Mouse (Mus musculus): ENCODE results near the gene Acsl4. TPM values are rescaled to one million over a fixed set of nuclear protein-coding genes. Genes with fewer than 3 reads are reported as not detected.

Gene Acsl4
- 18.4 TPM in 2 replicates for polyA plus RNA-seq (2015; fragmentation: Nextera tagmentation; extraction: Ambion mirVana)

DNA sequence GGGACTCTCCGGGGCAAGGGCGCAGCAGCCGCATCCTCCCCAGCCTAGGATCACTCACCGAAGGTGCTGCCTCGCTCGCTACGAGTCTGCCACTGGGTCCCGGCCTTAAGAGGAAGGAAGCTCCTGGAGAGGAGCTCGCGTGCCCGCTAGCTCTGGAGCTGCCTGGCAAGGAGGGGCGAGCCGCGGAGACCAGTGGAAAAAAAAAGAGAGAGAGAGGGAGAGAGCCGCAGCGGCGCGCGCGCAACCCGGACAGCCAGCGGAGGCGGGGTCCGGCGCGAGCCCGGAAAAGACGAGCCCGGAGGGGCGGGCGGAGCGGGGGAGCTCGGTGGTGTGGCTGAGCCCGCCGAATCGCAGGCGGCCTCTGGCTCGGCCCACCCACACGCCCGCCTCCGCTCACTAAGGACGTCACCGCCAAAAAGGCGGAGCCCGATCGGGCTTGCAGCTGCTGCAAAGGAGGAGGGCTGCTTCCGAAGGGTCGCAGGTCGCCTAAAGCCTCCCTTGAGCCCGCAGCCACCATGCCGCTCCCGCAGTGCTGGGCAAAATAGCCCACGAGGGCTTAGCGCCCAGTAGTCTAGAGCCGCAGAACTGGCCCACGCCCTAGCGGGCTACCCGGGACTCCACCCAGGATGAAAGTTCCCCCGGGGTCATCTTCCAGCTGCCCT, at the start of gene Acsl4:
TSS of gene Acsl4 (minus strand) at position 289 of the 662 bp plus-strand sequence.
- Histone ChIP-seq H3K9me3 (no peaks in the 10 kb centered on the region), H3K4me3 (peak within 1 kb of the TSS; percentile 55), H3K4me2 (peak within 1 kb of the TSS; percentile 55), H3K27ac (peak within 1 kb of the TSS; percentile 89), H3K9ac (peak within 1 kb of the TSS; percentile 79), H3K4me1 (replicated peaks) (peaks cover 8% of the 10 kb centered on the region), H3K27me3 (peaks cover 13% of the 10 kb centered on the region; the same call in 1 of the 2 replicates), H3K36me3 (no peaks in the 10 kb centered on the region)
- peak; percentile 99 for ATAC-seq (ENCODE audit: low FRiP score)
- WGBS, result 17% methylated on average over 45 of the region's 59 CpGs

DNA sequence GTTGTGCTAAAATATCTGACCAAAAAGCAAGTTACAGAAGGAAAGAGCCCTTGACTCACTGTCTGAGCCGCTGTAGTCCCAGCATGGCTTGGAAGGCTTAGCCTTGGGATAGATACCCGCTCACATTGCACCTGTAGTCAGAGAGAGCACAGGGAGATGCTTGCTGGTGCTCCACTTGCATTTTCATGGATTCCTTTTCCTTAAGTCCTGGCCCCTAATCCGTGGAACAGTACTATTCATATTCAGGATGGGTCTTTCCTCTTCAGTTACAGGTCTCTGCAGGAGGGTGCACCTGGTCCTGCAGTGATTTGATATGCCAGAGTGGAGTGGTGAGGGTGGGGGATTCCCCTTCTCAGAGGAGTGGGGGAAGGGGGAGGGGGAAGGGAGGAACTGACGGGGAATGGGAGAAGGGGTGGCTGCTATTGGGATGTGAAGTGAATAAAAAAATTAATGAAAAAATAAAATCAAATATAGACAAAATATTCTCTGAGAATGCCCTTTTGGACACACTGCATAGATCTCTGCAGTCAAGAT, 47.7 kb upstream of the Acsl4 start:
- Histone ChIP-seq H3K4me1 (replicated peaks) (no peaks in the 10 kb centered on the region), H3K4me3 (no peak overlapping the region), H3K36me3 (no peaks in the 10 kb centered on the region), H3K27me3 (peaks cover 7% of the 10 kb centered on the region; the same call in 1 of the 2 replicates), H3K4me2 (no peak overlapping the region), H3K27ac (no peak overlapping the region), H3K9me3 (no peaks in the 10 kb centered on the region), H3K9ac (no peak overlapping the region)
- 40% methylated on average over 4 of the region's 4 CpGs for WGBS
- ATAC-seq (ENCODE audit: low FRiP score), result no peak

DNA sequence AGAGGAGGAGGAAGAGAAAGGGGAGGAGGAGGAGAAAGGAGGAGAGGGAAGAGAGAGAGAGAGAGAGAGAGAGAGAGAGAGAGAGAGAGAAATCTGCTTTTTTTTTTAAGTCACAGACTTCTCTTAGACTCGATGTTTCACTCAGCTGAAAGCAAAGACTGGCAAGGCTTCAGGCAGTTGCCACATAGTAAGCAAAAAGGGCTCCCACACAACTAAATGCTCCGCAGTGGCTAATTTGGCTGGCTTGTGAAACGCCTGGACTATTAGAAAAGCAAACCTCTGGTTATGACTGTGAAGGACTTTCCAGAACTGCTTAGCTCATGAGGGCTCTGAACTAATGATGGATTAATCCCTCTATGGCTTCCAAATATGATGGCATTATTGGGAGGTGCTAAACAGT, 42.5 kb upstream of the Acsl4 start:
- Histone ChIP-seq H3K4me1 (replicated peaks) (no peaks in the 10 kb centered on the region), H3K9ac (no peak overlapping the region), H3K36me3 (no peaks in the 10 kb centered on the region), H3K4me2 (no peak overlapping the region), H3K4me3 (no peak overlapping the region), H3K27ac (no peak overlapping the region), H3K27me3 (0 out of 2 replicates have a peak, but pooled peaks cover 9% of the 10 kb centered on the region), H3K9me3 (no peaks in the 10 kb centered on the region)
- 73% methylated on average over 3 of the region's 3 CpGs for WGBS
- ATAC-seq (ENCODE audit: low FRiP score), result no peak

DNA sequence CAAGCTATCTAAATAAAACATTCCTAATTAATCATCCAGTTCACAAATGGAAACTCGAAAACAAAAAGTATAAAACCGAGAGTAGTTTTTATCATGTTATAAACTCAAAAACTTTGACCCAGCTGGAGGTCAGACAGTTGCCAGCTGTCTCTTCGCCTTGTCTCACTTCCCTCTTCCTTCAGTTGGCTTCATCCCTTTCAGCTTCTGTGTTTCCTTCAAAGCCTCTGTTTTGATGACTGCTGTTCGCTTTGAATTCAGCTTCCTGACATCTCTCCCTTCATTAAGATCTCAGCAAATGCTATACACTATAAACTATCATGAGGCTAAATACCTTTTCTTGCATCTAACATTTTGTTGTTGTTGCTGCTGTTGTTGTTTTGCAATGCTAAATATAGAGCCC, 36.8 kb upstream of the Acsl4 start:
- H3K4me2 ChIP-seq, result no peak overlapping the region
- peaks cover 4% of the 10 kb centered on the region; the same call in 1 of the 2 replicates for H3K27me3 ChIP-seq
- 59% methylated on average over 4 of the region's 4 CpGs for WGBS
- H3K36me3 ChIP-seq, result no peaks in the 10 kb centered on the region
- no peak overlapping the region for H3K9ac ChIP-seq
- H3K9me3 ChIP-seq, result no peaks in the 10 kb centered on the region
- ATAC-seq (ENCODE audit: low FRiP score), result no peak
- H3K4me3 ChIP-seq, result no peak overlapping the region
- no peaks in the 10 kb centered on the region for H3K4me1 ChIP-seq (replicated peaks)
- no peak overlapping the region for H3K27ac ChIP-seq

DNA sequence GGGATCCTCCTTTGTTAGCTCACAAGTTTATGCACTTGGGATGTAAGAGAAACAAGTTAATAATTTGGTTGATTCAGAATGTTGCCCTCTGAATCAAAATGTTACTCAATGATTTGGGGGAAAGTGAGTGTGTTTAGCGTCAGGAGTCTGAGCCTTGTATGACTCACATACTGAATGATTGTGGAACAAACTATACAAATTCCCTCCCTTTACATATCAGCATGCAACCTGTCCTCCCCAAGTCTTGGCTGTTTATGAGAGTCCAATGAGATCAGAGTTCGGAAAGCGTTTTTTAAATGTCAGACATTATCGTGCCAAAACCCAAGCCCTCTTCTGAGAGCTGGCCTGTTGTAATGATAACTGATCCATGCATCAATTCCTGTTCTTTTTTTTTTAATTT, 36.3 kb upstream of the Acsl4 start:
- ATAC-seq (ENCODE audit: low FRiP score), result no peak
- Histone ChIP-seq H3K9me3 (no peaks in the 10 kb centered on the region), H3K9ac (no peak overlapping the region), H3K4me1 (replicated peaks) (no peaks in the 10 kb centered on the region), H3K4me3 (no peak overlapping the region), H3K27me3 (peaks cover 4% of the 10 kb centered on the region; the same call in 1 of the 2 replicates), H3K4me2 (no peak overlapping the region), H3K27ac (no peak overlapping the region), H3K36me3 (no peaks in the 10 kb centered on the region)
- 86% methylated on average over 4 of the region's 4 CpGs for WGBS

DNA sequence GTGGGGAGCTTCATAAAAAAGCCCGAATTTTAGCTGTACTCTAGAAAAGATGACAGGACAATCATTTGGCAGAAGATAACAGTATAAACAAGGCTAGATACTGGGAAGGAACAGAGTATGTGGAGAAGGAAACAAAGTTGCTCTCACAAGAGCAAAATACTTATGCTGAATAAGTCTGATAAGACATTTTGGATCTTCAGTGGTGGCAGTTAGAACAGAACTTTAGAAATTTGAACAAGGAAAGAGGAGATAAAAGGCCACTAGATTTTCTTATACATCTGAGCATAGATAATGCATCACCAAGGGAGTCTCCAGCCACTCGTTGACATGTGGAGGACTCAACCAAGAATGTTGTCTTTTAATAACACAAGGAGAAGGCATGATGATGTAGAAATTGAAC, 23.5 kb upstream of the Acsl4 start:
- ATAC-seq (ENCODE audit: low FRiP score), result no peak
- peaks cover 7% of the 10 kb centered on the region; the same call in 1 of the 2 replicates for H3K27me3 ChIP-seq
- no peak overlapping the region for H3K4me3 ChIP-seq
- H3K9me3 ChIP-seq, result no peaks in the 10 kb centered on the region
- WGBS, result 75% methylated on average over 2 of the region's 2 CpGs
- H3K4me2 ChIP-seq, result no peak overlapping the region
- no peaks in the 10 kb centered on the region for H3K36me3 ChIP-seq
- H3K4me1 ChIP-seq (replicated peaks), result no peaks in the 10 kb centered on the region
- no peak overlapping the region for H3K9ac ChIP-seq
- no peak overlapping the region for H3K27ac ChIP-seq

DNA sequence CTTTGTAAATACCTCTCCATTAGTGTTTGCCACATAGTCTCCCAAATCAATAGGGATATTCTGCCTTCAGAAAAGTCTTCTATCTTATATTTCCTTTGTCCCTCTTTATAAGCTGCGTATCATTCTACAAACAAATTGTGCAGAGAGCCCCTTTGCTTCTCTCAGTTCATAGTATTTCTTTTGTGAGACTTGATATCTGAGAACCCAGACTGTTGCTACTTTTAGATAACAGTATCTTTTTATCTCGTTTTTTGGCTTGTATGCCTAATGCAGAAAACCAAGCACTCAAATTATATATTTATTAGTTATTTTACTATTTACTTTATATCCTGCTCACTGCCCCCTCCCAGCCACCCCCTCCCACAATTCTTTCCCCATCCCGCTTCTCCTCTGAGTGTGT, 19.7 kb upstream of the Acsl4 start:
- Histone ChIP-seq H3K9me3 (no peaks in the 10 kb centered on the region), H3K36me3 (no peaks in the 10 kb centered on the region), H3K27me3 (peaks cover 11% of the 10 kb centered on the region; the same call in 1 of the 2 replicates), H3K4me1 (replicated peaks) (no peaks in the 10 kb centered on the region), H3K4me3 (no peak overlapping the region), H3K4me2 (no peak overlapping the region), H3K27ac (no peak overlapping the region), H3K9ac (no peak overlapping the region)
- 88% methylated on average over 3 of the region's 3 CpGs for WGBS
- ATAC-seq (ENCODE audit: low FRiP score), result no peak

DNA sequence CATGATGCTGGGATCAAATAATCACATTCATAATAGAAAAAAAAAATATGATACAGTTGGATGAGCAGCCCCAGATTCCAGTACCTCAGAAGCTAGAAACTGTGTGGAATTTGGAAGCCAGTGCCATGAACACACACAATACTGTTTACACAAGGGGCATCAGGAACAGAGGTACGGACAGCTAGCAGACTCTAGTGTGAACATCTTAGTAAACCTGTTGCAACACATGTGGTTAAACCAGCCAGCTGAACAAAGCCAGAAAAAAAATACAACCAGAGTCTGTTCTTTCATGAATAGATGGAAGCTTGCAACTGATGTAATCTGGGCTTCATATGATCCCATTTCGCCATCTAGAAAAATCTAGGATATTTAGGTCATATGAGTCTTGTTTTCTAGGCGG, 19.0 kb upstream of the Acsl4 start:
- H3K36me3 ChIP-seq, result no peaks in the 10 kb centered on the region
- 93% methylated on average over 3 of the region's 3 CpGs for WGBS
- no peak overlapping the region for H3K27ac ChIP-seq
- no peaks in the 10 kb centered on the region for H3K4me1 ChIP-seq (replicated peaks)
- no peak overlapping the region for H3K4me2 ChIP-seq
- H3K9ac ChIP-seq, result no peak overlapping the region
- ATAC-seq (ENCODE audit: low FRiP score), result no peak
- H3K4me3 ChIP-seq, result no peak overlapping the region
- H3K9me3 ChIP-seq, result no peaks in the 10 kb centered on the region
- H3K27me3 ChIP-seq, result peaks cover 11% of the 10 kb centered on the region; the same call in 1 of the 2 replicates

DNA sequence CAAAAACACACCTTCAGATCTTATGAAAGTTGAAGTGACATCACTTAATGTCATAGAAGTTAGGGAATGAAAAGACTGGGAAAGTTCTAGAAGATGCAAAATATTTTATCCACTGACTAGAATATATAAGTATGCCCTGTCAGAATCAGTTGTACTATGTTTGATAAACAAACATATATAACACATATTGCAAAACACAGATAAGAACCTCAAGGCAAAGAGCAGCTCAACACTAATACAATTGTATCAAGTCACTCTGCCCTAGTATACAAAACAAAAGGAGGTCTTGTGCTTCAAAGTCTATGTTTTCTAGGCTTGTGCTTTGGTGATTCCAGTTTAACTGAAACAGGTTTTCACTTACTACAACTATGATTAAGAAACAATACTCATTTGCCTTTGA, 12.8 kb upstream of the Acsl4 start:
- no peak overlapping the region for H3K27ac ChIP-seq
- no peak overlapping the region for H3K9ac ChIP-seq
- H3K36me3 ChIP-seq, result no peaks in the 10 kb centered on the region
- no peak overlapping the region for H3K4me3 ChIP-seq
- no peak for ATAC-seq (ENCODE audit: low FRiP score)
- no peaks in the 10 kb centered on the region for H3K9me3 ChIP-seq
- H3K4me1 ChIP-seq (replicated peaks), result no peaks in the 10 kb centered on the region
- H3K4me2 ChIP-seq, result no peak overlapping the region
- no peaks in the 10 kb centered on the region for H3K27me3 ChIP-seq

DNA sequence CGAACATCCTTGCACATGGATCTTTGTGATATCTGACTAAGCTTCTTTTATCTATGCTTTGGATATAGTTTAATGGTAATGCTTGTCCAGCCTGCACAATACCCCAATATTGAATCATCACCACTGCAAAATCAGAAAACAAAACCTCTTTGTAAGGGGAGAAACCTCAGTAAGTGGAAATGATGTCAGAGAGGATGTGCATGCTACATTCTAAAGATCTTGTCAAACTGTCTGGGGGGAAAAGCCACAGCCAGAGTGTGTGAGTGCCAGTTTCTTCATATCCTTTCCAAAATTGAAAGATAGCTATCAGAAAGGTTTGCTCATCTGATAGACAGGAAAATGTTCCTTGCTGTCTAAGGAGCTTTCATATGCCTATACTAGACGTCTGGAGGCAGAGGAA, 8.3 kb upstream of the Acsl4 start:
- Histone ChIP-seq H3K9ac (no peak overlapping the region), H3K4me3 (no peak overlapping the region), H3K4me2 (no peak overlapping the region), H3K9me3 (no peaks in the 10 kb centered on the region), H3K27ac (no peak overlapping the region), H3K36me3 (no peaks in the 10 kb centered on the region), H3K27me3 (no peaks in the 10 kb centered on the region), H3K4me1 (replicated peaks) (no peaks in the 10 kb centered on the region)
- 66% methylated on average over 2 of the region's 2 CpGs for whole genome bisulfite sequencing
- no peak for ATAC-seq (ENCODE audit: low FRiP score)

DNA sequence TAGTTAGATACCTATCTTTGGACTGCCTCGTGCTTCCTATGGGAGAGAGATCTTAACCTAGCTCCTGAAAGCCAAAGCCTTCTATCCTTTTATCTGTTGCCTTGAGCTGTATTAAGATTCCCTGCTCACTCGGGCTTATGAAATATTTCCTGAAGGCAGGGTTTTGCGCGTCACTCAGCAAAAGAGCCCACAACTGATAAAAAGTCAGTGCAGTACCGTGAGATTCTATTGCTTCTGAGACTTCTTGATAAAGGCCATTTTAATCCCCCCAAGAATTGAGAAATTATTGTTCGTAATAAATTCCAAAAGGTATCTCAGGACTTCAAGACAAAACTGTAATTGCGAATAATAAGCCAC, 552 bp upstream of the Acsl4 start:
- Histone ChIP-seq H3K4me2 (peak overlapping the region; percentile 55), H3K9ac (peak overlapping the region; percentile 79), H3K4me1 (replicated peaks) (peaks cover 8% of the 10 kb centered on the region), H3K27me3 (peaks cover 13% of the 10 kb centered on the region; the same call in 1 of the 2 replicates), H3K27ac (peak overlapping the region; percentile 89), H3K9me3 (no peaks in the 10 kb centered on the region), H3K36me3 (no peaks in the 10 kb centered on the region), H3K4me3 (peak overlapping the region; percentile 55)
- ATAC-seq (ENCODE audit: low FRiP score), result no peak
- WGBS, result 38% methylated on average over 7 of the region's 7 CpGs

DNA sequence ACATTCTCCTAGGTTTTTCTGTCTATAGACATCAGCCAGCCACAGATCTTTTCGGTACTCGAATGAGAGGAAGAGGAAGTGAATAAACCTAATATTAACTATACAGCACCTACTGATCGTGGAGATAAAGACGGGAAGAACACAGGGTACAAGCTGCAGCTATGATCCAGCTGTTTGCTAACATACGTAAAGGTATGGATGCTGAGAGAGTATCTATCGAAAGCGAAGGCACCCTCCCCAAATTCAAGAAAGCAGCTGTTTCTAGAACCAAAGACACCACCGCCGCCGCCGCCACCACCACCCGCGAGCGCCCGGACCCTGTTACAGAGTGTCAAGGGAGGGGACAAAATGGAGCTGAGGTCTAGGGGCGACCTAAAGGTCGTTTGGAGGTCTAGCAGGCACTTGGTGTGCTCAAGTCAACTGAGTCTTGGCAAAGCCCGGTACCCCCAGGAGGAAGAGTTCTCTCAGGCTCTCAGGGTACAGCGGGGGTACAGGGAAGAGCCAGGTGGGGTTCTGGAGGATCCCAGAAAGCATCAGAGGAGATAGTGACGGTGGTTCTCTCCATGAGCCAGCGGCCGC, 665 bp downstream of the Acsl4 start:
- Histone ChIP-seq H3K36me3 (no peaks in the 10 kb centered on the region), H3K9ac (peak overlapping the region; percentile 79), H3K4me1 (replicated peaks) (peaks cover 8% of the 10 kb centered on the region), H3K27ac (peak overlapping the region; percentile 89), H3K4me3 (peak overlapping the region; percentile 55), H3K4me2 (peak overlapping the region; percentile 55), H3K9me3 (no peaks in the 10 kb centered on the region), H3K27me3 (peaks cover 13% of the 10 kb centered on the region; the same call in 1 of the 2 replicates)
- 9% methylated on average over 22 of the region's 22 CpGs for WGBS
- no peak for ATAC-seq (ENCODE audit: low FRiP score)

DNA sequence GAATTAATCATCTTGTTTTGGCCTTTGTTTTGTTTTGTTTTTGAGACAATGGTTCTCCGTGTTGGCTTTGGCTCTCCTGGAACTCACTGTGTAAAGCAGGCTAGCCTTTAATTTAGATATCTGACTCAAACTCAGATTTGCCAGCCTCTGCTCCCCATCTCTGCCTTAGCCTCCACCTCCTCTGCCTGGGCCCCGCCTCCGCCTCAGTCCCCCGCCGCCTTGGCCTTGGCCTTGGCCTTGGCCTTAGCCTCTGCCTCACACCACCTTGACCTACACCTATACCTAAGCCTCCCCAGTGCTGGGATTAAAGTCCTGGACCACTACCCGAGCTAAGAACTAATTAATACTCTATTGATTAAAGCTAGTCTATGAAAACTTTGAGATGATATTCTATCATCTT, 2.2 kb downstream of the Acsl4 start:
- 82% methylated on average over 6 of the region's 6 CpGs for WGBS
- Histone ChIP-seq H3K9me3 (no peaks in the 10 kb centered on the region), H3K4me1 (replicated peaks) (peaks cover 8% of the 10 kb centered on the region), H3K36me3 (no peaks in the 10 kb centered on the region), H3K4me3 (no peak overlapping the region), H3K27ac (no peak overlapping the region), H3K27me3 (peaks cover 13% of the 10 kb centered on the region; the same call in 1 of the 2 replicates), H3K9ac (no peak overlapping the region), H3K4me2 (no peak overlapping the region)
- ATAC-seq (ENCODE audit: low FRiP score), result no peak

All from hindbrain, embryonic 13.5 days (tissue).